Mouse (Mus musculus) ovary, postnatal 10 days (tissue): ENCODE data around the gene Fbxl17.

Experiments used
- DNase-seq: peaks from one replicate; pipeline ENCODE4 v3.0.0; 2022; ENCODE audit warnings: low spot score

Fbxl17 gene

DNA sequence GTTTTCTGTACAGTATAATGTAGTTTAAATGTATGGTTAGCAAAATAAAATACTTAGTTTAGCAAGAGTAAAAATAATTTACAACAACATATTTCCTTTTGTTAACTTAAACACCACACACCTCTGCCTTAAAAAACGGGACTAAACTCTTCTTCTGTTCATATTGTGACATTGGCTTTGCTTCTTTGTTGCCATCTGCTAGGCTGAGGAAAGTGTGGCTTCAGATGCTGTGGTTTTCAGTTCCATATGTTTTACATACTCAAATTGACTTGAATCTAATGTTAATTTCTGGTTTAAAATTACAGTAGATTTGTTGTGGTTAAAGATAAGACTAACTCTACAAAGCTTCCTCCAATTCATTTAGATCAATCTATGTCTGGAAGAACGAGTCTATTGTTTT lies 218.8 kb downstream of the Fbxl17 start:
- no peak for DNase-seq

DNA sequence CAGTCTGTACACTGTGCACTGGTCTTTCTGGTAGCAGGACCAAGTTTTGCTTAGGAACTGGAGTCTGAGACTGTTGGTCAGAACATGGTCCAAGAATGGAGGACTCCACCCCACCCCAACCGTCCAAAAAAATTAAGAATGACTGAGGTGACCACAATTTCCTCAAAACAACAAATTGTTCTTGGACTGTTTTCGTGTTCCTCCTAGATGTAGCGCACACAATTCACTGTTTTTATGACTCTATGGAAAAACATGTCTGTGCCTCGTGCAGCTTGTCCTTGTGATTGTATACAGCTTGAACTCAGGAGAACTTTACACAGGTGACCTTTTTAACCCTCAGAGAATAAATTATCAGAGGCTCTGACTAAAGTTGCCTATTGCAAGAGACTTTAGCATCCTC lies 220.7 kb downstream of the Fbxl17 start:
- no peak for DNase-seq

DNA sequence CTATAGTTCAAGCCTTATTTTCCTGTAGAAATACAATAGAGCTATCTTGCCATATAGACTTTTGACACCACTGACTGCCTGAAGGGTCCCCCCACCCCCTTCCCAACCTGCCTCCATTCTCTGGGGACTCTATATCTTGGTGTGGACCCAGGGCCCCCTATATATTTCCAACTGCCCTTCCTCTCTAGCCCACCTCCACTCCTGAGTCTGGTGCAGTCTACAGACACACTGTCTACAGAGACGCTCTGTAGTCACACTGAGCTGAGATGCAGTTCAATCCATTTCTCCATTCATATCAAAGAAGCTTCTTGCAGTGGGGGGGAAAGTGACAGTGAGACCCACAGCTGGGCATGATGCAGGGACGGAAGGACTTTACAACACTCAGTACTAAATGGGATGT lies 226.5 kb downstream of the Fbxl17 start:
- DNase-seq: no peak

DNA sequence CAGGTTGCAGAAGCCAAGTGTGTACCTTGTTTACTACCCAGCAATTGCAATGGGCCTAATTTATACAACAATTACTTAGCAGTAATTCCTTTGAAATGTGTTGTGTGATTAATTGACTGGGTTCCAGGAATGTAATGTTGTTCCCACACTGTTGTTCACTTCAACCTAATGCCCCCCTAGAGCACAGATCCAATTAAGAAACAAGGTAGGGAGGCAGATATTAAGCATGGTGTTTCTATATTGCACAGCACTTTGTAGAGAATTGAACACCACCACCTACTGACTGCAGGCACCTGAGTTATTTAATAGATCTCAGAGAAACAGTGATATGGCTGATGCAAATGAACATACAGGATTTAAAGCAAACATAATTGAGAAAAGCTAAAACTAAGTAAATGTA lies 226.9 kb downstream of the Fbxl17 start:
- DNase-seq: no peak

DNA sequence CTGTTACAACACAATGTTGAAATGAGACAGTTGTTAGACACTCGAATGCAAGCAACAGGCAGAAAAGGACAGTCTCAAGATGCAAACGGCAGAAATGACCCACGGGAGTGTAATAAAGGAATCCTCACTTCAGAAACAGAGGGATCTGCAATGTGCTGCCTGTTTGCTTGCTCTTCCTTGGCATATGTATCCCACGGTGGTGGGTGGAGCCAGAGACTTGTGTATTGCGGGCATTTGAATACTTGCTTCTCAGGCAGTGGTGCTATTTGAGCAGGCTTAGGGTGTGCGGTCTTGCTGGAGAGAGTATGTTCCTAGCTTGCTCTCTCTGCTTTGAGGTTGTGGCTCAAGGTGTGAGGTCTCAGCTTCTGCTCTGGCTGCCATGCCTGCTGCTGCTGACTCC lies 228.8 kb downstream of the Fbxl17 start:
- no peak for DNase-seq

DNA sequence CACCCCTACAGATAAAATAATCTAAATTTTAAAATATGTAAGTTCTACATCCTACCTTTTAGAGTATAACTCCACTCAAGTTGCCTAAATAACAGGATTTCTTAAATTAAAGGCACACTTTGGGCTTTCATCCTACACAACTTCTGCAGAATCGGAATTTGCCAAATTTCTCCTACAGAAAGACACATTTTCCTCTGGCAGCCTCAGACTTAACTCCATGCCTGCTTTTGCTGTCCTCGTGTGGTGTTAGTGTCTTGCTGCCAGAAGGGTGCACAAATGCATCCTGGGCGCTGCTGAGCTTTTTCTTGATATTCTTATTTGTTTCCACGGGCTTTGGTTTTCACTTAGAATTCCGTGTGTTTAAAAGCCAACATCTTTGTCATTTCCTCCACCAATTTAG lies 229.3 kb downstream of the Fbxl17 start:
- no peak for DNase-seq

DNA sequence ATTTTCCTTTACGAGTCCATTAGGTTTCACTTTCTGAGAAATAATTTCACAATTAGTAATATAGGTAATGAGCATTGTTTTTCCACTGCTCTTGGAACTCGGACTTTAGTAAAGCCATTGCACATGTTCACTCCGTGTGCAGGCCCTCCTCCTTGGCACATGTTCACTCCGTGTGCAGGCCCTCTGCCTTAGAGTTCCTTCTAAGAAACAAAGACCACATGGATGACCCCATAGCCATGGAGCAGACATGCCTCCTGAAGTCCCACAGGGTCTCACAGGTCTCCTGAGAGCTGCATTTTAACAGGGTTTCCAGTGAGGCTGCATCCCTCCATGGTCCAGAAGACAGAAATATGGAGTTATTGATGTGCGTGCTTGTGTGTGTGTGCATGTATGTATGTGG lies 237.1 kb downstream of the Fbxl17 start:
- no peak for DNase-seq

DNA sequence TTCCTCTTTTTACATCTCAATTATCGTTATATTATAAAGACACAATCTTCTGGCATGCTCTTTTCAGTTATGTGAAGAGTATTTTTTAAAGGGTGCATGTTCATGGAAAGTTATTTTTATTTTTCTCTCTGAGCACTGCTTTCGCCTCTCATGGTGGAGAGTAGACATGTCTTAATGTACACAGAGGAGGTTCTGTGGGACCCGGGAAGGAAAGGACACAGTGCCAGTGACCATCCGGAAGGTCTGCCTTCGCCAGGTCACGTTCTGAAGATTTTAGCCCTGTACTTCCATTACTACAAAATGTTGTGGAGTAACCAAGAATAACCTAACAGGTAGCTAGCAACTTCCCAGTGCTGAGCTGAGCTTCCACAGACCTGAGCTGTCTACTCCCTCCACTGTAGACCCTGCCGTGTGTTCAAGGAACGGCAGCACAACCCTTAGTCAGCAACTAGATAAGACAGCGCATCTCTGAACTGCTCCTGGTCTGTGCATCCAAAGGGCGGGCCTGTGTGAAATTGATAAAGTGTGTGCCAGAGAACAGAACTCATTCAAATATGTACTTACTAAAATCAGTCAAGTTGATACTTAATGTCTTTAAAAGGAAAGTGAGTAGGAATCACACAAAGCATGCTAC lies 238.2 kb downstream of the Fbxl17 start:
- no peak for DNase-seq

DNA sequence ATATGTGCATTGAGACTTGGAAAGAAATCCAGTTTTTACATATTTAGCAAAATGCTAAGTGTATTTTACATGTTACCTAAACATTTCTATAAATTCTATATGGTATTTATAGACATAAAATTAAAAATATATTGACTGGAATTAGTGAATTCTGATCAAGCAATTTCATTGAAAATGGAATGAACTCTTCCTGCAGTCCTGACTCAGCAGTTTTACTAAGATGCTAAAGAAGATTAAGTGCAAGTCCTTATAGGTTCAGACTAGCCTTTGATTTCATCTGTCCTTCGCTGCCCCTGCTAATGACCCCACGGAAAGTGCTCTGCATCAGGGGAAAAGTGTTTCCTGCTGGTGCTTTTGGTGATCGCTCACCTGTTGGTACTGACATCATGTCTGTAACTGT lies 240.7 kb downstream of the Fbxl17 start:
- no peak for DNase-seq

DNA sequence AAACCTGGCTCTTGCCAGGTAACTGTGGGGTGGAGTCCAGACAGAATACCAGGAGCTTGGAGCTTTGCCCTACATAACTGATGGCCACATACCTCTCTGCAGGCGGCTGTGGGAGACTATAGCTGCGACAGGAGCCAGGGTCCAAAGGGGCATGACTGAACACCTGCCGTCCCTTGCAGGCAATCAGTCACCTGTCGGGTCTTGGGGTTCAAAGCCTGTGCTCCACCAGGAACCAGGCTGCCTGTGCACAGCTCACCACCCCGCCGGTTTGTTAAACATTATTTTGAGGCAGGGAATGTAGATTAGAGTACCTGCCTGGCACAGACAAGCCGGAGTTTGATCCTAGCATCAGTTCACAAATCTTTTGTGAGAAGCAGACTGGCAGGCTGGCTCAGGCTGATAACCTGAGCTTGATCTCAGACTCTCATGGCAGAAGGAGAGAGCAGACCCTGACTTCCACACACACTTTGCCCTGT lies 253.6 kb downstream of the Fbxl17 start:
- no peak for DNase-seq

DNA sequence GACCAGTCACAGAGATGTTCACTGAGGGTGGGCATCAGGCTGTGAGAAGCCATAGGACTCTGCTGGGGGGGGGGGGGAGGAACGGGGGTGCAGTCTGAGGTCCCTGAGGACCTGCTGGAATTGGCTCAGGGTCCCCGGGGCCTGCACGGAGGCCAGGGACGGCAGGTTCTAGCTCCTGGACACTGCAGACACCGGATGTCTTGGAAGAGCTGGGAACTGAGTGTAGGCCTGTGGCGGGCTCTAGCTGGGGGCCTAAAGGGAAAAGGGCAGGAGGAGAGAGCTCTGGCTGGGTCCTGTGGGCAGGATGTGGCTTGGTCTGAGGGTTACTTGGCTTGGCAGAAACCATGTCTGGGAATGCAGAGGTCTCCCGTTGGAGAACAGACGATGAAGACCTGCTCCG lies 254.3 kb downstream of the Fbxl17 start:
- DNase-seq: no peak

DNA sequence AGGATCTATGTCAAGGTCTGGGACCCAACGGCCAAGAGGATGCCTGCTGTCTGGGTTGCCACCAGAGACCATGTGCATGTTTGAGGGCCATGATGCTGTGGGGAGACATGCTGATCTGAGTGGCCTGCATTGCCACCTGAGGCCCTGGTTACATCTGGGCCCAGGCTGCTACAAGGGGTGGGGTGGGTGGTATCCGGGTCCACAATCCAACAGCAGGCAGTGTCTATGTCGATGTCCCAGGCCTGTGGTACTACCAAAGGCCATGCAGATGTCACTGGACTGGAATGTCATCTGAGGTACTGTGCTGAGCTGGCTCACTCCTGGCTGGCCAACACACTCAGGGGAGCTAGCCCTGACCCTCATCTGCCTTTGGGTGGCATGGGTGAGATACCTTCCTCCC lies 257.1 kb downstream of the Fbxl17 start:
- DNase-seq: no peak

DNA sequence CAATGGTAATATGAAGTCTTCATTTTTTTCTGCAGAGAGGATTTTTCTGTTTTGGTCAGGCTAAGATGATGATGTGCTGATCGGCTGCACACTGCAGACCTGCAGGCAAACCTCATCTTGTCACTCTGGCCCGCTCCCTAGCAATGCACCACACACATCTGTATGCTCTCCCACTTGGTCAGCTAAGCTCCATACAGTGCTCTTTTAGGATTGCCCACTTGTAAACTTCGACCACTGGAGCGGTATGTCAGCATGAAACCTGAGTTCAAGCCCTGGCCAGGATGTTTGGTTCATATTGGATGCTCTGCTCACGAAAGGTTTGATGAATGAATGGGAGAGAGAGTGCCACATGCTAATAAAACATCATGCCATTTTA lies 259.1 kb downstream of the Fbxl17 start:
- DNase-seq: no peak

DNA sequence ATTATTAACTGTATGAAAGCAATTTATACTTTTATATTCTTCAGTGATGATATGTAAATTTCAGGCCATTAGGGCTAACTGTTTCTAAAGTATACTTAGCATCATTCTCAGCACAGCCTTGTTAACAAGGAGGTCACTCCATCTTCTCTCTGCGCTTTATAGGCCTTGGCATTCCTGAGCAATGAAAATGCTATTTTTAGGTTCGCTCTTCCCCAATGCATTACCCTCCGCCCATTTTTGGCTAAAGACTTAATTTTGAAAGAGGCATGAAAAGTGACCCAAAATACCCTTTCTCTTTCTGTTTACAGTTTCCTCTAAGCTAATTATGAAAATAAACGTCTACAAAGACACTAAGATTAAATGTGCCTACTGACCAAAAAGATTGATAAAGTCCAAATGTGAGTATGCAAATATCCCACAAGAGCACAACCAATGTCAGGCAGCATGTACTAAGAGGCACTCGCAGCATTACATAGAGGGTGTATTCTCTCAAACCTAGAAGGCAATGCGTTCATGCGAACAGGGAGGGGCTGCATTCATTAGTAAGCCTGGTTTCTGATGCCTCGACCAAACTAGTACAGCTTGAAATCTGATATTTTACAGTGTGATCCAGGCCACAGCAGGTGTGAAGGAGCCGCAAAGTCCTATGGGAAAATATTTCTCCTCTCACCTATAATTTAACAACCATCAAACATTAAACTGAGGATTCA lies 259.6 kb downstream of the Fbxl17 start:
- DNase-seq: no peak

DNA sequence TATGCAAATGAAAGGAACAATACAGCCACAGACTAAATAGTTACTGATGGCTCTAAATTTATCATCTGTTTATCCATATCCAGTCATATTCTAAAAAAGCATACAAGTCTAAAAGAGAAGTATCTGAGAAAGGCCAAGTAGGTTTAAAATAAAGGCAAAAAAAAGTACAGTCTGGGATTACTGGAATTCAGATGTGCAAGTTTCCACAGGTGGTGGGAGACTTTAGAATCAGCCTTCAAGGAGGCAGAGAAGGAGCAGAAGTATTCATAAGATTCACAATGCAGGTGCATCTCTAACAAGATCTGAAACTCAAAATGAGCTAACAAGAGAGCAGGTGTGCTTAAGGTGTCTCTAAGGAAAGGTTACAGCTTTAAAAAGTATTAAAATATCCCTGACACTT lies 263.0 kb downstream of the Fbxl17 start:
- no peak for DNase-seq

DNA sequence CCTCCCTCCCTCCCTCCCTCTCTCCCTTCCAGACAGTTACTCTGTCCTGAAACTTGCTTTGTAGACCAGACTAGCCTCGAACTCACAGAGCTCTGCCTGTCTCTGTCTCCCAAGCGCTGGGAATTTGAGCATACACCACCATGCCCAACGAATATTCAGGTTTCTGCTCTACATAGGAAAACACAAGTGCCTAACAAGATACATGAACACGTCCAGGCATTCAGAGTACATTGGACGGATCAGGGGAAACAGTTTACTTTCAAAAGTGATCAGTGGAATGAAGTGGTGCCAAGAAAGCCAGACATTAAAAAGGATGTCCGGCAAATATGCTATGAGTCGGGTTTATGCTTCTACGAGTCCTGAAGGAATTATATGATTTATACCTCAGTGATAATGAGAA lies 263.6 kb downstream of the Fbxl17 start:
- no peak for DNase-seq

DNA sequence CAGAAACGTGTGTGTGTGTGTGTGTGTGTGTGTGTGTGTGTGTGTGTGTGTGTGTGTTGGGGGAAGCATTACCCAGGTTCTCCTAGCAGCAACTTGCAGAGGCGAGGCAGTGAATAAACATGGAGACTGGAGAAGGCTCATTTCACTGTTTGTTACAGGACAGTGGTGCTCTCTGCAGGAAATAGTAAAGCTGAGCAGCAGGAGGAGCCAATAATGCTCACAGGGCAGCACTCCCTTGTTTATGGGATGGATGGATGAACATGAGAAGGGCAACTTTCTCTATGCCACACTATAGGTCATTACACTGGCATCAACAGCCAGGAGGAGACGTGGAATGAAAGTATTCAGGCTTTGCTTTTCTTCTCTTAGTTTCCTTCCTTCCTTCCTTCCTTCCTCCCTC lies 264.0 kb downstream of the Fbxl17 start:
- DNase-seq: no peak

DNA sequence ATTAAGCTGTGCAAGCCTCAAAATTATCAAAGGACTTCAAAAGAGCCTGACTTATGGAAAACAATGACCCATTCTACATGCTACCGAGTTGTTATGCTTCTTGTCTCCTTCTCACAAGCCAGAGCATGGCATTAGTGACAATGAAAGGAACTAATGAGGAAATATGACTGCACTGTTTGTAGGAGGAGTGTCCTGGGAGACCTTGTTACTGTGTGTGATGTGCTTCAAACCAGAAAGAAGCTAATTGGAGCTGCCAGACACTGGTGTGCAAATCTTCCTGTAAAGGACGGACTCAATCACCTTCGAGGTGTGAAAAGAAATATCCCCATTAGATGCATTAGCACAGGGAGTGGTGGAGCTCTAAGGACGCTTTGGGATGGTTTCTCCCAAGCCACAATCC lies 270.7 kb downstream of the Fbxl17 start:
- no peak for DNase-seq

DNA sequence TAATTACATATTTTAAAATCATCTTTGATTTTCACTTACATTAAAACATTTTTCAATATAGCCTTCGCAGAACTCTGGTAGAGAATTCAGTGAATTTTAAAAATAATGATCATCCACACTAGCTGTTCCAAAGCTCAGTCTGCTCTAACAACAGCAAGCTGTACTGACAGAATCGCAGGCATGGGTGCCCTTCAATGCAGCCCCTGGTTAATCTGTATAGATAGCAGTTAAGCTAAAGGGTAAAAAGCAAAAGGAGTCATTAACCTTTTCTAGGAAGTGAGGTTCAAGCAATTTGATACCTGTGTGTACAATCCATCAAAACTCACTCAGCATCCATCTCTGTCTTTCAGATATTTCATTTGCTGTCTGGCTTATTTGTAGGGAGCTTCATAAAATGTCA lies 273.4 kb downstream of the Fbxl17 start:
- DNase-seq: no peak

DNA sequence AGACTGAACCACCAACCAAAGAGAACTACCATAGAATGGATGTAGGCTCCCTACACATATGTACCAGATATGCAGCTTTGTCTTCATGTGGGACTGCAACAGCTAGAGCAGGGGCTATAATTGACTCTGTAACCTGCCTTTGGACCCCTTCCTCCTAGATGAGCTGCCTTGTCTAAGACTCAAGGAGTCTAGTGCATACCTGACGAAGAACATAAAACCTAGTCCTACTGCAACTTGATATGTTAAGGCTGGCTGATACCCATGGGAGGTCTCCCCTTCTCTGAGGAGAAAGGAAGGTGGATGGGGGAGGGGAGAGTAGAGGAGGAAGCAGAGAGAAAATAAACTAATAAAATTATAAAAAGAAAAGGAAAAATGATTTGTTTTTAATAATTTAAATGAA lies 273.9 kb downstream of the Fbxl17 start:
- DNase-seq: no peak

DNA sequence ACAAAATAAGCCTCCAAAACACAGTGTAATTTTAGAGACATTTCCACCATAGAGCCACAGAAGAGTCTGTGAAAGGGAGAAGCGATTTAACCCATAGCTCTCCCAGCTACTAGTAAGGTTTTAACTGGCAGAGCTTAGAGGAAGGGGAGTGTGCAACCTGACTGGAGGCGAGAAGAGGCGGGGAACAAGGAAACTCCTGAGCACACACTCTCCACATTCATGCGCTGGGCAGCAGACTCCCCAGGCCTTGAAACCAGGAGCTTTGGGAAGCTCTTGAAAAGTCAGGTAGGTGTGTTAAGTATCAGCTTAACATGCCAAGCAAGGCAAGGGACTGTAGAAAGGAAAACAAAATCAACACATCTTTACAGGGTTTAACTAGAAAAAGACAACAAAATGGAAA lies 276.1 kb downstream of the Fbxl17 start:
- DNase-seq: no peak

DNA sequence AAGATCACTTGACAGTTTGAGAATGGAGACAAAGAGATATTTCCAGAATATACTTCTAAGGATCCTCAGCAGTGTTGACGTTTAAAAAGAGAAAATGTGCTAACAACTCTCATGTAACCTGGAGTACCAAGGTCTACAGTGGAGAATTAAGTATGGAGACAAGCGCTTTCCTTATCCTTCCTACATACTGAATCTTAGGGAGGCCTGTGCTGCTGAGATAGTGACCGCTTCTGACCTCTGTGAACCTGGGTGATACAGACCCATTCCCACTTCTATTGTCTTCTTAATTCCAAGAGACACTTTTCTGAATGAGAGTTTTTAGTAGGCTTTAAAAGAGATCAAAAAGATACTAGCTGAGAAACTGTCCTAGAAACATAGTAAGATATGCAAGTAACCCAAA lies 278.2 kb downstream of the Fbxl17 start:
- DNase-seq: no peak

DNA sequence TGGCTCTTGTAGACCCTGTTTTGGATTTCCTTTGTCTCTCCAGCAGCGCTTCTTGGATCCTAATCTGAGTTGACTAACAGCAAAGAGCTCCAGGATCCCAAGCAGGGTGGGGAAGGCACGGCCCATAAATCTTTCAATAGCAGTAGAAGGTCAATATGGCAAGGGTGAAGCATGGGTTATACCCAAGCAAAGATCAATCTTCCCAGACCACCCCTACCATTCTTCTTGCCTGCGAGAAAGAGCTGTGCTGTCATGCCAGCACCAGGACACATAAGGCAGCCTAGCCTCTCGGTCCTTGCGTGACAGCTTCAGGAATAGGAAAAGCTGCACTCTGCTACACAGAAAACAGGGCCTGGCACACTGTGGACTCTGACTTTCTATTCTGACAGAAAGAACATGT lies 279.0 kb downstream of the Fbxl17 start:
- DNase-seq: no peak

DNA sequence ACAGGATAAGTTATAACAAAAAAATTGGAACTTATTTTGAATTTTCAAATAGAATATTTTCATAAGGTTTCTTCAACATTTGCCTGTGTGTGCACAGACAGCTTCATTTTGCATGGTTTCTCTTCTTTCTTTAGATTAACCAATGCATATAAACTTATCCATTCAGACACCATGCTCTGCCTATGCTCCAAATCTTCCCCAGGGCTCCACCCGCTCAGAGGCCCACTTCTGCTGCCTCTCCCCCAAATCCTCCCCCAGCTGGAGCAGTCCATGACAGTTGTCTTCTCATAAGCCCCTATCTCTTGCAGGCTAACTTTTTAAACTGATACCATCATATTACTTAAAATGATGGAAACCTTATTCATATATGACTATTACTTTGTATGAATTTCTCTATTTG lies 282.8 kb downstream of the Fbxl17 start:
- no peak for DNase-seq
